Mouse (Mus musculus): ENCODE results near the gene Ncoa3.
"Not testable (repeated sequence)": the region's sequence is repeated elsewhere in the genome, so short reads cannot be mapped to it uniquely, and the experiment has no call there.

Ncoa3 gene

DNA sequence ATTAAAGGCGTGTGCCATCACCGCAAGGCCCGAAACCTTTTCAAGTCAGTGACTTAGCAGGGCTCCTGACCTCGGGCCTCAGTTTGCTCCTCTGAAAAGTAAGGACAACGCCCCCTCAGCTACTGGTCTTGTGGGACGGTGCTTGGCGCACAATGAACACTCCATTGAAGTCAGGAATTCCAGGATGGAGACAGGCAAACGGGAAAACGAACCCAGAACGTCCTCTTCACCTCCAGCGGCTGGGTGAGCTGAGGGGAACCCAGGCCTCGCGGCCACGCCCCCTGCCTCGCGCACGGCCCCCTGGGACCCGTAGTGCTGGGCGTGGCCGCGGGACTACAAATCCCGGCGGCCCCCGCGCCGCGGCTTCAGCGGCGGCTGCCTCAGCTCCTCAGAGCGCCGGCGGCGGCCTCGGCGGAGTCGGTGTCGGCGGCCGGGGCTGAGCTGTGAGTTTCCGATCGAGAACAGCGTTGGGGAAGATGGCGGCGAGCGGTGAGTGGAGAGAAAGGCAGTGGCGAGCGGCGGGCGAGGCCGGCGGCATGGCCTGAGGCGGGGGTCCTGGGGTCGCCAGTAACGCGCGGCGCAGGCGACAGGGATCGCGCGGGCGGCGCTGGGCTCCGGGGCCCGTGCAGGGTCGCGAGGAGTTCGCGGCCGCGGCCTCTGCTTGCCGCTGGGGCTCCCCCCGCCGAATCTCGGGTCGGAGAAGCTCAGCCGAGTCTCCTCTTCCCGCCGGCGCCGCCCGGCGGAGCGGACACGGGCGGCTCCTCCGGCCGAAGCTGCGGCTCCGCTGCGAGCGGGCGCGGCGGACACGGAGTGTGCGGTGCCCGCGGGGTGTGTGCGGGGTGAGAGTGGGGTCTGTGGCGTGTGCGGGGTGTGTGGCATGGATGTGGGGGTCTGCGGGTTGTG is at the start of gene Ncoa3:
TSS of gene Ncoa3 (plus strand) at position 367 of the 903 bp plus-strand sequence.
- peak; percentile 98 for DNase-seq

GRCm38 (mm10) chr2:165943113-165943512 is 49.3 kb upstream of the Ncoa3 start:
- no peak for DNase-seq

DNA sequence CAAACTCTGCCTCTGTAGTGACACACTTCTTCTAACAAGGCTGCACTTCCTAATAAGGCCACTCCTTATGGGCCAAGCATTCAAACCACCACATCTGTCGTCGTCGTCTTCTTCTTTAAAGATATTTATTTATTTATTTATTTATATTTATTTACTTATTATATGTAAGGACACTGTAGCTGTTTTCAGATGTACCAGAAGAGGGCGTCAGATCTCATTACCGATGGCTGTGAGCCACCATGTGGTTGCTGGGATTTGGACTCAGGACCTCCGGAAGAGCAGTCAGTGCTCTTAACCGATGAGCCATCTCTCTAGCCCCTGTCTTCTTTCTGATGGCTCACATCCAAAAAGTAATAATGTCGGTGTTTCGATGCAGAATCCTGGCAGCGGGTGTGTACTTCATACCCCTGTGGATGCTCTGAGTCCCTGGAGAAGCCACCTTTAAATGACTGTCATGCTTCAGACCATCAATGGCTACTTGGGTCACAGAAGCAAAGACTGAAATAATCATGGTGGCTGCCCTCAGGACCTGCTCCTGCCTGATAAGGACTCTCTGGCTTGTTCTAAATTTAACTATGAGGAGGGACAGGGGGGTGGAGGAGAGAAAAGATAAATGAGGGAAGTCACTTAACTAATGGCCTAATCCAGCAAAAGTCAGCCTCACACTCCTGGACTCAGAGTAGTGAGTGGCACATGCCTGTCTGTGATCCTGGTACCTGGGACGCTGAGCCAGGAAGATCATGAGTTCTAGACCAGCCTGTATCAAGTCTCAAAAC is 47.7 kb upstream of the Ncoa3 start:
- DNase-seq: no peak

- no peak for DNase-seq
Measured at GRCm38 (mm10) chr2:165946046-165946564, 46.3 kb upstream of the Ncoa3 start.

DNA sequence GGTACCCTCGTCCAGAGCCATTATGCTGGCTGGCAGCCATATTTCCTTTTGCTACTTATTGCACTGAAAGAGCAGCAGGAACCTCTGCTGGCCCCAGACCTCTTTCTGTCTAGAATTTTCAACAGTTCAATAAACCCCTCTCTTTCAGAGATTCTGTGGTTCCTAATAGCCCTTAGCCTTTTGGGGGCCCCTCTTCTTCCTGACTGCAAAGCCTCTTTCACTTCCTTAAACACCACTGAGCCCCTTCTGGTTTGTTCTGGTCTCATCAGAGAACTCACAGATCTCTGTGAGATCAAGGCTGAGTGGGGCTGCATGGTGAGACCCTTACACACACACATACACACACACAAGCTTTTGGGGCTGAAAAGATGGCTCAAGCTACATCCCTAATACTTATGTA is 44.4 kb upstream of the Ncoa3 start:
- DNase-seq: peak in 1 of 2 experiments; percentile 15

- DNase-seq: not testable (repeated sequence)
Measured at GRCm38 (mm10) chr2:165948785-165949184, 43.7 kb upstream of the Ncoa3 start.

DNA sequence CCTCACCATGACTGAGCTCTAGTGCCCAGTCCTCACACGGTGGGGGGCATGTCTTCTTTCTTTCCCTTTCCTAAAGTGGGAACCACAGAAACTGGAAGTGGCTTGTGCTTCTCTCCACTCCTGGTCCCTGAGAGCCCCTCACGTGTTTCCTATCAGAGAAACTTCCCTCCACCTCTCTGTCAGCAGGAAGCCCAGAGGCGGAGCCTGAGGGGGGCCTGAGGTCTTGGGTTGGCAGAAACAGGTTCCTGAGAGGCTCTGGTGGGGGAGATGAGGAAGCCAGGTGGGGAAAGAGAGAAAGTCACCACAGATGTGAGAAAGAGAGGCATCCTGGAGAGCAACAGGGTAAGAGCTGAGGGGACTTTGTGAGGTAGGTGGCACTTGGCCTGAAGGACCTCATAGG is 42.7 kb upstream of the Ncoa3 start:
- peak in 1 of 2 experiments; percentile 17 for DNase-seq

DNA sequence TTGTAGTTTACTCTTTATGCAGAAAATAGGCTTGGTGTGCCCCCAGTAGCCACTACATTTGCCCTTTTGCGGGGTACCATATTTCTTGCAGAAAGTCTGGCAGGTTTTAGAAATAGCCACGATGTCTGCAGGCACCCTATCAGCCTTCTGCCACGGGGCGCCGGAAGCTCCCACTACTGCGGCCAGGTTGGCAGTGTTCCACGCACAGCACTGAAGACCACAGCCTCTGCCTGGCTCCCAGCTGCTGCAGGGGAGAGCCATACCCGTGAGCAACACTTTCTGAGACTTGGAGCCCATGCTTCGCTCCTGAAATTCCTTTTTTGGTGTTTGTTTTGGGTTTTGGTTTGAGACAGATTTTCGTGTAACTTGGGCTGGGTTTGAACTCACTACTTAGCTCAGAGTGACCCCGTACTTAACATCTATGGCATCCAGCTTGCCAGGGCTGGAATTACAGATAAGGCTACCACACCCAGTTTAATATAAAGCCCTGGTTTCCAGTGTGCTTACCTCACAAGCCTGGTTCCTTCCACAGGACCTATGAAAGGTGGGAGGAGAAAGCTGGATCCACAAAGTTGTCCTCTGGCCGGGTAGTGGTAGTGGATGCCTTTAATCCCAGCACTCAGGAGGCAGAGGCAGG is 40.9 kb upstream of the Ncoa3 start:
- DNase-seq: peak; percentile 23 to 47

DNA sequence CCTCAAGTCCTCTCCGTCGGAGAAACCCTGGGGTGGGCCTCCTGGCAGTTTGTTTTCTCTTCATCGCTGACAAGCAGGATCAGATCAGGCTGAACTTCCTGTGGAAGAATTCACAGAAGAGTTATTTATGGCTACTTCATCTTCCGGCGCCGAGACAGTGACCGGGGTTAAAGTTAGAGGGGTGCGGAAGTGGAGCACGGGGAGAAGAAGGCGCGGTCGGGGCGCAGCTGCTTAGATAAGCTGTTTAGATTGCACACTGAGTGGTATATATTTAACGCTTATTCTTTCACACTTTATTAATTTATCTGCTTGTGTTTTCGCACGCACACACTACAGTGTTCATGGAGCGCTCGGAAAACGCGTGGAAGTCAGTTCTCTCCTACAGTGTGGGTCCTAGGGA is 37.6 kb upstream of the Ncoa3 start:
- DNase-seq: no peak

DNA sequence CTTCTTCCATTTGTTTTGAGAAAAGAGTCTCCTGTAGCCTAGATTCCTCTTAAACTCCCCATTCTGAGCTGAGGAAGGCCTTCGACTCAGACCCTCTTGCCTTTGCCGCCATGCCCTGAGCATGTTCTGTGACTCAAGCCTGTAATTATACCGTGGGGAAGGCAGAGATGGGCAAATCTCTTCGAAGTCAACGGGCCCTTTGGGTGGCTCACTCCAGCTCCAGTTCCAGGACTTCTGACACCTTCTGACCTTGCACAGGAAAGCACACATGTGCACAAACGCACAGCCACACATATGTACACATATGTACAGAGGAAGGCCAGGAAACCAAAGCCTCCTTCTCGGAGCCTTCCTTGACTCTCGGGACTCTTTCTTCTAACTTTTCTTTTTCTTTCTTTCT is 37.0 kb upstream of the Ncoa3 start:
- DNase-seq: no peak

- DNase-seq: no peak
Measured at GRCm38 (mm10) chr2:165956096-165956740, 36.2 kb upstream of the Ncoa3 start.

- no peak for DNase-seq
Measured at GRCm38 (mm10) chr2:165957257-165957828, 35.1 kb upstream of the Ncoa3 start.

- no peak for DNase-seq
Measured at GRCm38 (mm10) chr2:165958556-165958955, 33.9 kb upstream of the Ncoa3 start.

DNA sequence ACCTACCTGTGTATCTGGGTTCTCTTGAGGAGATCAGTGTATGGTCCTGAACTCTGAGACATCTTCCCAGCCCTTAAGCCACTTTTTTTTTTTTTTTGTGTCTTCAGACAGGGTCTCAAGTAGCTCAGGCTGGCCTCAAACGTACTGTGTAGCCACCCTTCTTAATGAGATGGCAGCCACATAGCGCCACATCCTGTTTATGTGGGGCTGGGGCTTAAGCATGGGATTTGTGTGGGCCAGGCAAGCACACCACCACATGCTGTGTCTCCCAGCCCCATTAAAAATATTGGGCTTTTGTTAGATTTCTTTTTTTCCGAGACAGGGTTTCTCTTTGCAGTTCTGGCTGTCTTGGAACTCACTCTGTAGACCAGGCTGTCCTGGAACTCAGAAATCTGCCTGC is 31.7 kb upstream of the Ncoa3 start:
- DNase-seq: no peak

DNA sequence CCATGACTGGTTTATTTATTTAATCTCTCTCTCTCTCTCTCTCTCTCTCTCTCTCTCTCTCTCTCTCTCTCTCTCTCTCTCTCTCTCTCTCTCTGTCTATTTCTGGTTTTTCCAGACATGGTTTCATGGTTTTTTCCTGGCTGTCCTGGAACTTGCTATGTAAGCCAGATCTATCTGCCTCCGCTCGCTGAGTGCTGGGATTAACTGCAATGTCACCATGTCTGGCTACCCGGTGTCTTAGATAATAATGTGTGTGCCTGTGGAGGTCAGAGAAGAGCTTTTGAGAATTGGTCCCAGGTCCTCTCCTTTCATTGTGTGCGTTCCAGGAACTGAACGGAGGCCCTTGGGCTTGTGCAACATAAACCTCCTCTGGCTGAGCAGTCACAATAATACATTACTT is 29.6 kb upstream of the Ncoa3 start:
- DNase-seq: no peak

- DNase-seq: no peak
Measured at GRCm38 (mm10) chr2:165964121-165964520, 28.3 kb upstream of the Ncoa3 start.

- DNase-seq: no peak
Measured at GRCm38 (mm10) chr2:165967076-165967475, 25.4 kb upstream of the Ncoa3 start.

- peak in 1 of 2 experiments; percentile 57 for DNase-seq
Measured at GRCm38 (mm10) chr2:165967823-165968555, 24.4 kb upstream of the Ncoa3 start.

DNA sequence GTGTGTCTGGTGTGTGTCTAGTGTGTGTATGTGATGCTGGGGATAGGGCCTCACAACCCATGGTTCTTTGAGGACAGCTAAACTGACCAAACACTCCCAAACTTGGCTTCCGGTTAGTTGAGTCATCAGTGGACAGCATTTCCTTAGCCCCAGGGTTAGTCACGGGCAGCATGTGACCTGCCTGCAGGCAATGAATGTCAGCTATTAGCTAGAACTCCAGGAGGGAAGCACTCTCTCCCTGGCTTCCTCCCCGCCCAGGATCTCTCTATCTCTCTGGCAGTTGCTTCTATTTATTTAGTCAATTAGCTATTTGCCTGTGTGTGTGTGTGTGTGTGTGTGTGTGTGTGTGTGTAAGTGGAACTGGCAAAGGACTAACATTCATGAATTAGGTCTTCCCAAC is 23.6 kb upstream of the Ncoa3 start:
- no peak for DNase-seq

DNA sequence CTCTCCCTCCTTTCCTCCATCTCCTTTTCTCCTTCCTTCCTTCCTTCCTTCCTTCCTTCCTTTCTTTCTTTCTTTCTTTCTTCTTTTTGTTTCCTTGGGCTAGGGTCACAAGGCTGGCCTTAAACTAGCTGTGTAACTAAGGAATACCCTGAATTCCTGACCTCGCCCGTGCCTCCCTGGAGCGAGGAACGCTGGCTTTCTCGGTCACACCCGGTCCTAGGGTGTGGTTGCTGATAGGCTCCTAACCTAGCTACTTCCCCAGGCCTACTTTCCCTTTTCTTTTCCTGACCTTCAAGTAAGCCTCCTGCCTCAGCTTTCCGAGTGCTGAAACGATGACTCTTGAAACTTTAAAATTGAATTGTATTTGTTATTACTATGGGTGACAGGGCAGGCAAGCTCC is 23.0 kb upstream of the Ncoa3 start:
- DNase-seq: no peak

DNA sequence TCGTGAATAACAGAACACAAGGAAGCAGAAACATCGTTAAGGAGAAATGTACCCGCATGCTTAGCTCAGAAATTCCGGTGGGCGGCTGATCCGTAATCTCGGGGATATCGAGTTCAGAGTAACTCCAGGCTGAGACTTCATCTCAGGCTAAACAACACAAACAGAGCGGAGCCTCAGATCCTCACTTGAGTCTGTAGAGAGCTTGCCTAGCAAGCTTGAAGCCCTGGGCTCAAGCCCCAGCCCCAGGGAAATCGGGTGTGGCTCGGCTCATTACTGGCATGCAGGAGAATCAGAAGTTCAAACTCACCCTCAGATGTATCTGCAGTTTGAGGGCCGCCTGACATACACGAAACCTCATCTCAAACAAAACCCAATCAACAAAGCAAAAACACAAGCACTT is 22.5 kb upstream of the Ncoa3 start:
- DNase-seq: no peak

DNA sequence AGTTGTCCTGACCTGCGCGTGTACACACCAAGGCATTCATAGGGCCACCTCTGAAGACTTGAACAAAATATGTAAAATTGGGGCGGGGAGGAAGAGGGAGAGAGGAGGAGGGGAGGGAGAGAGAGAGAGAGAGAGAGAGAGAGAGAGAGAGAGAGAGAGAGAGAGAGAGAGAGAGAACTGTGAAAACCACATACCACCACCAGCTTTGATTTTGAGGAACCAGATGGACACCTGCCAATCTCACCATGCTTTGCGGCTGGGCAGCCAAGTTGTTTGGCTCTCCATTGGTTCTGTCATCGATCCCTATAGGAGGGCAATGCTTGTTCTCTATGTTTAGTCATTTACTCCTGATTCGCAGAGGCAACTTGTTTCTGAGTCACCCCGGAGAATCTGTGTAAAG is 21.7 kb upstream of the Ncoa3 start:
- DNase-seq: peak in 1 of 2 experiments; percentile 44
